In genomic region chr14:31166827-31167226, GRCm38 (mm10) we compare ENCODE assay signal across 10 mouse cellular contexts. TPM values are rescaled to one million over a fixed set of nuclear protein-coding genes. Genes with fewer than 3 reads are reported as not detected.
DNase-seq lines count a peak whose midpoint lies in the region; ATAC-seq and TF ChIP-seq lines count a peak whose summit lies in the region.
"Had no signal": no experiment of that assay in that cellular context is flagged by ENCODE, and none has a peak within 500 bp of the region (broad histone marks: within the 10 kb centered on the region; RNA-seq: fewer than 3 reads in every experiment).

No protein-coding gene starts in this region.

- no peak overlapping the region for H3K9ac ChIP-seq in limb, embryonic 15.5 days

- no peak for ATAC-seq in cerebellum, adult (ENCODE audit: insufficient number of reproducible peaks, low FRiP score, low TSS enrichment)
- ATAC-seq in limb, embryonic 15.5 days (ENCODE audit: insufficient number of reproducible peaks, low FRiP score, low TSS enrichment, low read depth), result no peak

- WGBS in kidney, adult 2 months, result 47% methylated on average over 9 of the region's 9 CpGs
- WGBS in limb, embryonic 15.5 days, result 58% methylated on average over 9 of the region's 9 CpGs
- 59% methylated on average over 9 of the region's 9 CpGs for WGBS in thymus, adult 2 months

- no peak for TF ChIP-seq CTCF in kidney, adult 2 months (conservative IDR thresholded peaks at IDR 0.05; ENCODE audit: insufficient read depth, insufficient read length, low read depth, low read length)
- no peak for TF ChIP-seq CTCF in bone marrow macrophage, adult 2 months (IDR thresholded peaks at IDR 0.05; ENCODE audit: low read depth, low read length)
- no peak for TF ChIP-seq CTCF in thymus, adult 2 months (IDR thresholded peaks at IDR 0.05; ENCODE audit: borderline replicate concordance, control insufficient read depth, extremely low read depth, insufficient read depth, low read length, poor library complexity)

- H3K4me1 ChIP-seq in kidney, adult 2 months (ENCODE audit: control insufficient read depth, insufficient read depth, low read length), result peaks cover 2% of the 10 kb centered on the region
- H3K4me1 ChIP-seq in bone marrow macrophage, adult 2 months (ENCODE audit: control insufficient read depth, insufficient read depth, low read length), result peaks cover 88% of the 10 kb centered on the region
- H3K4me1 ChIP-seq in limb, embryonic 15.5 days, result peaks cover 27% of the 10 kb centered on the region
- no peaks in the 10 kb centered on the region for H3K4me1 ChIP-seq in thymus, adult 2 months (replicated peaks; ENCODE audit: control insufficient read depth, insufficient read depth, low read length)

- peak overlapping the region; percentile 62; the same call in 1 of the 2 replicates for H3K4me3 ChIP-seq in kidney, adult 2 months (ENCODE audit: insufficient read depth, low read depth, low read length)
- H3K4me3 ChIP-seq in bone marrow macrophage, adult 2 months (ENCODE audit: insufficient read depth, low read length), result peak overlapping the region; percentile 46
- H3K4me3 ChIP-seq in limb, embryonic 15.5 days, result peak overlapping the region; percentile 18; the same call in 1 of the 2 replicates
- no peak overlapping the region for H3K4me3 ChIP-seq in thymus, adult 2 months (ENCODE audit: control insufficient read depth, insufficient read depth, low read length)

- no peaks in the 10 kb centered on the region for H3K9me3 ChIP-seq in limb, embryonic 15.5 days

- H3K27me3 ChIP-seq in kidney, adult 2 months (replicated peaks; ENCODE audit: control insufficient read depth, insufficient read depth, low read length), result no peaks in the 10 kb centered on the region
- no peaks in the 10 kb centered on the region for H3K27me3 ChIP-seq in limb, embryonic 15.5 days
- H3K27me3 ChIP-seq in thymus, adult 2 months (ENCODE audit: control insufficient read depth, insufficient read depth, low read length), result no peaks in the 10 kb centered on the region

- H3K4me2 ChIP-seq in limb, embryonic 15.5 days, result peak overlapping the region; percentile 10; the same call in 1 of the 2 replicates

- peaks cover 4% of the 10 kb centered on the region for H3K36me3 ChIP-seq in kidney, adult 2 months (ENCODE audit: control insufficient read depth, insufficient read depth, low read length)
- peaks cover 22% of the 10 kb centered on the region for H3K36me3 ChIP-seq in limb, embryonic 15.5 days
- H3K36me3 ChIP-seq in thymus, adult 2 months (ENCODE audit: control insufficient read depth, insufficient read depth, low read length), result peaks cover 11% of the 10 kb centered on the region

- no peak overlapping the region; the same call in 1 of the 2 replicates for H3K27ac ChIP-seq in kidney, adult 2 months (ENCODE audit: insufficient read depth, low read depth, low read length)
- H3K27ac ChIP-seq in bone marrow macrophage, adult 2 months (ENCODE audit: insufficient read depth, low read depth, low read length), result peak overlapping the region; percentile 96
- H3K27ac ChIP-seq in limb, embryonic 15.5 days, result 0 out of 2 replicates have a peak overlapping the region, but pooled peaks have one; percentile 22
- H3K27ac ChIP-seq in thymus, adult 2 months (ENCODE audit: control insufficient read depth, insufficient read depth, low read length), result no peak overlapping the region

- DNase-seq in cerebellum, adult 9-10 months, result peak; percentile 48
- no peak for DNase-seq in kidney, adult 2 months
- no peak for DNase-seq in kidney, postnatal 10 days
- no peak for DNase-seq in thymus, adult 2 months
- DNase-seq in layer of hippocampus, adult 18-20 months (ENCODE audit: low spot score in 2 of 2), result no peak
- DNase-seq: gastrocnemius, postnatal 10 days; thymus, postnatal 14 days had no signal

- TF ChIP-seq POLR2A in kidney, adult 2 months (IDR thresholded peaks at IDR 0.05; ENCODE audit: low read depth, low read length), result no peak
- no peak for TF ChIP-seq POLR2A in bone marrow macrophage, adult 2 months (IDR thresholded peaks at IDR 0.05; ENCODE audit: borderline replicate concordance, low read depth, low read length)
- TF ChIP-seq POLR2A in thymus, adult 2 months (IDR thresholded peaks at IDR 0.05; ENCODE audit: control insufficient read depth, extremely low read depth, insufficient read depth, low read length, poor library complexity), result no peak

RNA-seq across cellular contexts. Expression of gene Stab1, which starts 1.6 kb away (rescaled TPM):
- polyA plus RNA-seq in kidney, adult 2 months (2012; rRNA removed), result 41.5 and 46.8 TPM in 2 replicates
- polyA plus RNA-seq in bone marrow macrophage, adult 2 months (2012; ENCODE audit: insufficient read depth, insufficient read length, missing spikeins), result 1,445 and 1,606 TPM in 2 replicates
- 42.5 and 44.4 TPM in 2 replicates for polyA plus RNA-seq in limb, embryonic 15.5 days (2015; fragmentation: Nextera tagmentation; extraction: Ambion mirVana)
- 17.2 and 26.7 TPM in 2 replicates for polyA plus RNA-seq in thymus, adult 2 months (2012; rRNA removed)
- 10 to 100 TPM; 15.6 to 16.2 TPM for total RNA-seq in layer of hippocampus, adult 18-20 months (2021)

RNA-seq across cellular contexts. Expression of gene Nt5dc2, which starts 36.0 kb away (rescaled TPM):
- polyA plus RNA-seq in kidney, adult 2 months (2012; rRNA removed), result 56.2 and 62.4 TPM in 2 replicates
- polyA plus RNA-seq in bone marrow macrophage, adult 2 months (2012; ENCODE audit: insufficient read depth, insufficient read length, missing spikeins), result 135 and 136 TPM in 2 replicates
- 336 and 349 TPM in 2 replicates for polyA plus RNA-seq in limb, embryonic 15.5 days (2015; fragmentation: Nextera tagmentation; extraction: Ambion mirVana)
- polyA plus RNA-seq in thymus, adult 2 months (2012; rRNA removed), result 220 and 273 TPM in 2 replicates
- 10 to 100 TPM; 11.0 to 11.5 TPM for total RNA-seq in layer of hippocampus, adult 18-20 months (2021)

RNA-seq across cellular contexts. Expression of gene Smim4, which starts 38.1 kb away (rescaled TPM):
- polyA plus RNA-seq in kidney, adult 2 months (2012; rRNA removed), result 128 and 158 TPM in 2 replicates
- 90.6 and 95.8 TPM in 2 replicates for polyA plus RNA-seq in bone marrow macrophage, adult 2 months (2012; ENCODE audit: insufficient read depth, insufficient read length, missing spikeins)
- polyA plus RNA-seq in limb, embryonic 15.5 days (2015; fragmentation: Nextera tagmentation; extraction: Ambion mirVana), result 58.9 and 64.1 TPM in 2 replicates
- 77.4 and 91.1 TPM in 2 replicates for polyA plus RNA-seq in thymus, adult 2 months (2012; rRNA removed)
- 10 to 100 TPM; 26.9 to 30.3 TPM for total RNA-seq in layer of hippocampus, adult 18-20 months (2021)

RNA-seq across cellular contexts. Expression of gene Tnnc1, which starts 41.3 kb away (rescaled TPM):
- polyA plus RNA-seq in kidney, adult 2 months (2012; rRNA removed), result 2.1 and 9.1 TPM in 2 replicates
- polyA plus RNA-seq in bone marrow macrophage, adult 2 months (2012; ENCODE audit: insufficient read depth, insufficient read length, missing spikeins), result 4.0 and 4.1 TPM in 2 replicates
- polyA plus RNA-seq in limb, embryonic 15.5 days (2015; fragmentation: Nextera tagmentation; extraction: Ambion mirVana), result 276 and 549 TPM in 2 replicates
- 4.2 and 103 TPM in 2 replicates for polyA plus RNA-seq in thymus, adult 2 months (2012; rRNA removed)
- 1 to 10 TPM; 2.0 to 3.5 TPM for total RNA-seq in layer of hippocampus, adult 18-20 months (2021)

RNA-seq across cellular contexts. Expression of gene Nisch, which starts 49.9 kb away (rescaled TPM):
- 244 and 277 TPM in 2 replicates for polyA plus RNA-seq in kidney, adult 2 months (2012; rRNA removed)
- 366 and 398 TPM in 2 replicates for polyA plus RNA-seq in bone marrow macrophage, adult 2 months (2012; ENCODE audit: insufficient read depth, insufficient read length, missing spikeins)
- polyA plus RNA-seq in limb, embryonic 15.5 days (2015; fragmentation: Nextera tagmentation; extraction: Ambion mirVana), result 336 and 363 TPM in 2 replicates
- 569 and 585 TPM in 2 replicates for polyA plus RNA-seq in thymus, adult 2 months (2012; rRNA removed)
- 100 to 1,000 TPM; 434 to 437 TPM for total RNA-seq in layer of hippocampus, adult 18-20 months (2021)

Comparison
In these comparisons a context has a peak if more than half of its experiments do, and no peak if none do; other contexts are left out.
1. H3K27ac ChIP-seq: peak in bone marrow macrophage, adult 2 months (single experiment) and limb, embryonic 15.5 days (single experiment); none in kidney, adult 2 months (single experiment) and thymus, adult 2 months (single experiment).
2. RNA of gene Stab1, which starts 1.6 kb away (polyA plus RNA-seq): 1,445 to 1,606 TPM in bone marrow macrophage, adult 2 months; 42.5 to 44.4 TPM in limb, embryonic 15.5 days, 41.5 to 46.8 TPM in kidney, adult 2 months and 17.2 to 26.7 TPM in thymus, adult 2 months; every median in the first group is over 10 times any median in the second.